Mouse (Mus musculus) embryonic fibroblast, embryonic 13.5 days (primary cell): ENCODE measurements around the gene Chd6.

Experiments used
- CTCF ChIP-seq: IDR thresholded peaks from 2 replicates; pipeline ENCODE4 v1.5.1; 2011; ENCODE audit warnings: mild to moderate bottlenecking, control low read depth, low read length, moderate library complexity, borderline replicate concordance; ENCODE audit not compliant: insufficient read depth
- POLR2A ChIP-seq: IDR thresholded peaks from 2 replicates; pipeline ENCODE4 v1.6.1; 2011; ENCODE audit warnings: low read depth, mild to moderate bottlenecking, control low read depth, low read length, moderate library complexity

- no peak for TF ChIP-seq CTCF
- no peak for TF ChIP-seq POLR2A
Observed at GRCm38 (mm10) chr2:161075553-161075952, 33.3 kb downstream of the Chd6 start.
